In genomic region chr5:34186961-34187391, GRCm38 (mm10) we compare ENCODE assay signal across 8 mouse cellular contexts. TPM values are rescaled to one million over a fixed set of nuclear protein-coding genes. Genes with fewer than 3 reads are reported as not detected.
DNase-seq lines count a peak whose midpoint lies in the region; ATAC-seq lines count a peak whose summit lies in the region.

No protein-coding gene starts in this region.

- H3K36me3 ChIP-seq in heart, embryonic 10.5 days: peaks cover 7% of the 10 kb centered on the region
- peaks cover 16% of the 10 kb centered on the region; the same call in 1 of the 2 replicates for H3K36me3 ChIP-seq in kidney, embryonic 14.5 days (ENCODE audit: control insufficient read depth, insufficient read depth, low read length)
- H3K36me3 ChIP-seq in lung, embryonic 16.5 days (ENCODE audit: control insufficient read depth, insufficient read depth, low read length): no peaks in the 10 kb centered on the region

- DNase-seq in right cerebral cortex, adult 18-20 months: peak; percentile 44
- DNase-seq in right cerebral cortex, adult 2 months (ENCODE audit: low spot score in 2 of 2): no peak
- peak; percentile 36 for DNase-seq in embryo, embryonic 9.5 days (ENCODE audit: extremely low spot score)
- peak; percentile 81 for DNase-seq in heart, embryonic 10.5 days (ENCODE audit: low spot score)
- peak; percentile 57 for DNase-seq in retina, postnatal 1 day
- peak; percentile 35 to 61 for DNase-seq in urinary bladder, postnatal 36 days (ENCODE audit: low spot score in 2 of 2)

- H3K9me3 ChIP-seq in heart, embryonic 10.5 days: no peaks in the 10 kb centered on the region
- H3K9me3 ChIP-seq in kidney, embryonic 14.5 days (ENCODE audit: control insufficient read depth, low read length): no peaks in the 10 kb centered on the region
- no peaks in the 10 kb centered on the region for H3K9me3 ChIP-seq in lung, embryonic 16.5 days (ENCODE audit: control insufficient read depth, low read length)

- H3K27me3 ChIP-seq in heart, embryonic 10.5 days (ENCODE audit: insufficient read depth, poor library complexity, severe bottlenecking): peaks cover 7% of the 10 kb centered on the region; the same call in 1 of the 2 replicates
- H3K27me3 ChIP-seq in kidney, embryonic 14.5 days (ENCODE audit: control insufficient read depth, insufficient read depth, low read length): no peaks in the 10 kb centered on the region
- H3K27me3 ChIP-seq in lung, embryonic 16.5 days (ENCODE audit: control insufficient read depth, insufficient read depth, low read depth, low read length): no peaks in the 10 kb centered on the region

- H3K4me1 ChIP-seq in heart, embryonic 10.5 days: peaks cover 72% of the 10 kb centered on the region
- peaks cover 17% of the 10 kb centered on the region for H3K4me1 ChIP-seq in kidney, embryonic 14.5 days (ENCODE audit: control insufficient read depth, insufficient read depth, low read length)
- H3K4me1 ChIP-seq in lung, embryonic 16.5 days (replicated peaks; ENCODE audit: control insufficient read depth, insufficient read depth, low read length): peaks cover 56% of the 10 kb centered on the region

- peak overlapping the region; percentile 86 for H3K4me3 ChIP-seq in heart, embryonic 10.5 days
- H3K4me3 ChIP-seq in kidney, embryonic 14.5 days (ENCODE audit: low read length): peak overlapping the region; percentile 90
- H3K4me3 ChIP-seq in lung, embryonic 16.5 days (ENCODE audit: low read length): peak overlapping the region; percentile 90

- H3K27ac ChIP-seq in heart, embryonic 10.5 days: peak overlapping the region; percentile 91
- H3K27ac ChIP-seq in kidney, embryonic 14.5 days (ENCODE audit: low read depth, low read length): peak overlapping the region; percentile 93
- H3K27ac ChIP-seq in lung, embryonic 16.5 days (ENCODE audit: low read length): peak overlapping the region; percentile 99

- ATAC-seq in kidney, embryonic 14.5 days (ENCODE audit: low FRiP score, low TSS enrichment): peak; percentile 3; the same call in 1 of the 2 replicates
- ATAC-seq in lung, embryonic 16.5 days (ENCODE audit: low read depth): peak; percentile 35

- peak overlapping the region; percentile 76 for H3K9ac ChIP-seq in kidney, embryonic 14.5 days (ENCODE audit: low read depth, low read length)
- H3K9ac ChIP-seq in lung, embryonic 16.5 days (ENCODE audit: low read length): peak overlapping the region; percentile 92

- peak overlapping the region; percentile 65 for H3K4me2 ChIP-seq in kidney, embryonic 14.5 days (replicated peaks; ENCODE audit: low read depth, low read length)
- H3K4me2 ChIP-seq in lung, embryonic 16.5 days (ENCODE audit: low read depth, low read length): peak overlapping the region; percentile 94

- under 1% methylated on average over 46 of the region's 46 CpGs for WGBS in heart, embryonic 10.5 days
- WGBS in kidney, embryonic 14.5 days: 0% methylated on average over 20 of the region's 46 CpGs
- WGBS in lung, embryonic 16.5 days: under 1% methylated on average over 35 of the region's 46 CpGs

RNA-seq across cellular contexts. Expression of gene Mxd4, which starts 0.5 kb away (rescaled TPM):
- polyA plus RNA-seq in heart, embryonic 10.5 days (2016; fragmentation: Nextera tagmentation; extraction: Ambion mirVana): 21.6 and 22.5 TPM in 2 replicates
- polyA plus RNA-seq in kidney, embryonic 14.5 days (2014; fragmentation: Nextera tagmentation; extraction: Ambion mirVana): 46.1 and 53.0 TPM in 2 replicates
- 57.4 and 61.1 TPM in 2 replicates for polyA plus RNA-seq in lung, embryonic 16.5 days (2015; fragmentation: Nextera tagmentation; extraction: Ambion mirVana)

RNA-seq across cellular contexts. Expression of gene Haus3, which starts 17.6 kb away (rescaled TPM):
- polyA plus RNA-seq in heart, embryonic 10.5 days (2016; fragmentation: Nextera tagmentation; extraction: Ambion mirVana): 32.8 and 43.0 TPM in 2 replicates
- polyA plus RNA-seq in kidney, embryonic 14.5 days (2014; fragmentation: Nextera tagmentation; extraction: Ambion mirVana): 45.1 and 46.1 TPM in 2 replicates
- 38.1 and 40.7 TPM in 2 replicates for polyA plus RNA-seq in lung, embryonic 16.5 days (2015; fragmentation: Nextera tagmentation; extraction: Ambion mirVana)

RNA-seq across cellular contexts. Expression of gene Poln, which starts 17.7 kb away (rescaled TPM):
- polyA plus RNA-seq in heart, embryonic 10.5 days (2016; fragmentation: Nextera tagmentation; extraction: Ambion mirVana): 0.23 and 0.64 TPM in 2 replicates
- polyA plus RNA-seq in kidney, embryonic 14.5 days (2014; fragmentation: Nextera tagmentation; extraction: Ambion mirVana): 0.61 and 1.1 TPM in 2 replicates
- 1.0 and 1.8 TPM in 2 replicates for polyA plus RNA-seq in lung, embryonic 16.5 days (2015; fragmentation: Nextera tagmentation; extraction: Ambion mirVana)

Comparison
In these comparisons a context has a peak if more than half of its experiments do, and no peak if none do; other contexts are left out.
1. DNase-seq: peak in right cerebral cortex, adult 18-20 months (single experiment), embryo, embryonic 9.5 days (single experiment), heart, embryonic 10.5 days (single experiment), retina, postnatal 1 day (single experiment) and urinary bladder, postnatal 36 days (2 of 2); none in right cerebral cortex, adult 2 months (0 of 2).
2. Peak in every context shown above with its lines, with median percentiles within 50 percentile points of each other: H3K27ac ChIP-seq and H3K4me3 ChIP-seq.